Mouse (Mus musculus) CH12.LX (cell line): ENCODE measurements around the gene Pglyrp3.

Source experiments
- BHLHE40 ChIP-seq: IDR thresholded peaks from 2 replicates; pipeline ENCODE4 v1.6.1; 2011; ENCODE audit warnings: mild to moderate bottlenecking, low read depth, low read length, improper control_type of control experiment
- CTCF ChIP-seq, 2 experiments: IDR thresholded peaks in 1 of 2; conservative IDR thresholded peaks in 1 of 2; 2 replicates each; pipeline ENCODE4 v1.5.1; 2011 to 2012; ENCODE audit warnings: low read depth in 2 of 2, low read length in 2 of 2, improper control_type of control experiment in 1 of 2, inconsistent platforms in 1 of 2, mild to moderate bottlenecking in 1 of 2, moderate library complexity in 1 of 2
- GABPA ChIP-seq: IDR thresholded peaks from 2 replicates; pipeline ENCODE4 v1.6.1; 2012; ENCODE audit warnings: low read depth, low read length, improper control_type of control experiment, inconsistent platforms; ENCODE audit not compliant: insufficient replicate concordance
- JUND ChIP-seq: conservative IDR thresholded peaks from 2 replicates; pipeline ENCODE4 v1.6.1; 2011; ENCODE audit warnings: low read depth, low read length, improper control_type of control experiment
- KAT2A ChIP-seq: IDR thresholded peaks from 2 replicates; pipeline ENCODE4 v1.6.1; 2012; ENCODE audit warnings: low read length, improper control_type of control experiment, inconsistent platforms; ENCODE audit not compliant: insufficient replicate concordance
- MAX ChIP-seq: IDR thresholded peaks from 2 replicates; pipeline ENCODE4 v1.6.1; 2011; ENCODE audit warnings: low read length, improper control_type of control experiment
- MEF2A ChIP-seq: IDR thresholded peaks from 2 replicates; pipeline ENCODE4 v1.6.1; 2014; ENCODE audit warnings: low read depth, mild to moderate bottlenecking, inconsistent platforms, low read length, improper control_type of control experiment, borderline replicate concordance
- POLR2A ChIP-seq: IDR thresholded peaks from 2 replicates; pipeline ENCODE4 v1.6.1; 2011; ENCODE audit warnings: low read depth, mild to moderate bottlenecking, improper control_type of control experiment, low read length
- RAD21 ChIP-seq: IDR thresholded peaks from 2 replicates; pipeline ENCODE4 v1.6.1; 2011; ENCODE audit warnings: low read depth, mild to moderate bottlenecking, low read length, improper control_type of control experiment, moderate library complexity
- SIN3A ChIP-seq: IDR thresholded peaks from 2 replicates; pipeline ENCODE4 v1.6.1; 2012; ENCODE audit warnings: low read length, improper control_type of control experiment, inconsistent platforms
- TBP ChIP-seq: conservative IDR thresholded peaks from 2 replicates; pipeline ENCODE4 v1.6.1; 2011; ENCODE audit warnings: low read depth, low read length, improper control_type of control experiment
- TCF12 ChIP-seq: IDR thresholded peaks from 2 replicates; pipeline ENCODE4 v1.6.1; 2014; ENCODE audit warnings: low read depth, mild to moderate bottlenecking, inconsistent platforms, low read length, improper control_type of control experiment
- ZC3H11A ChIP-seq: IDR thresholded peaks from 2 replicates; pipeline ENCODE4 v1.6.1; 2012; ENCODE audit warnings: low read depth, mild to moderate bottlenecking, inconsistent platforms, low read length, improper control_type of control experiment

- no peak for TF ChIP-seq CTCF (conservative IDR thresholded peaks at IDR 0.05 in 1 of 2, IDR thresholded peaks at IDR 0.05 in 1 of 2; ENCODE audit: low read depth in 2 of 2, low read length in 2 of 2)
- no peak for TF ChIP-seq MAX
- no peak for TF ChIP-seq POLR2A
- TF ChIP-seq TCF12: no peak
- TF ChIP-seq GABPA: no peak
- TF ChIP-seq BHLHE40: no peak
- no peak for TF ChIP-seq TBP
- no peak for TF ChIP-seq JUND
- no peak for TF ChIP-seq SIN3A
- no peak for TF ChIP-seq ZC3H11A
- no peak for TF ChIP-seq MEF2A
- no peak for TF ChIP-seq KAT2A
- TF ChIP-seq RAD21: no peak
Observed at GRCm38 (mm10) chr3:92033203-92033602, 18.8 kb downstream of the Pglyrp3 start.
